Mouse (Mus musculus): ENCODE measurements around the gene Fgfr2.

DNA sequence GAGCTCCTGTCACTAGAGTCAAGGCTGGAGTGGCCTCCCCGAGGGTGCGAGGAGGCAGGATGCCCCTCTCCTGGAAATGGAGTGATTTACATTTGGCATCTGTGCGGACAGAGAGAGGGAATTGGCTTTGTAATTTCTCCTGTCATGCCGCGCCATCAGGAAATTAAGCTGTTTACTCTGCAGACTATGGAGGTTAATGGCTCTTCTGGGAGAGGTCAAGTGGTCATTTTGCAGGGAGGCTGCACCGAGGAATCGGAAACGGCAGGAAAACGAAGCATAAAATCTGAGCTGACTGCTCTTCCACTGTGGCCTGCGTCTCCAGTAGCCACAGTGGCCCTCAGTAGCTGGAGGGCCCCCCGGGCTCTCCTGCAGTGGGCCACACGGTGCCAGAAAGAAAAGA, 485.9 kb downstream of the Fgfr2 start:
- TF ChIP-seq CTCF (conservative IDR thresholded peaks at IDR 0.05; ENCODE audit: low read length) (no peak), NANOG (IDR thresholded peaks at IDR 0.05; ENCODE audit: borderline replicate concordance, low read length) (no peak), POU5F1 (IDR thresholded peaks at IDR 0.05; ENCODE audit: borderline replicate concordance, low read length) (no peak)

Measured in E14TG2a.4 (cell line).